Mouse (Mus musculus): ENCODE results near the gene Zfp385a.

DNA sequence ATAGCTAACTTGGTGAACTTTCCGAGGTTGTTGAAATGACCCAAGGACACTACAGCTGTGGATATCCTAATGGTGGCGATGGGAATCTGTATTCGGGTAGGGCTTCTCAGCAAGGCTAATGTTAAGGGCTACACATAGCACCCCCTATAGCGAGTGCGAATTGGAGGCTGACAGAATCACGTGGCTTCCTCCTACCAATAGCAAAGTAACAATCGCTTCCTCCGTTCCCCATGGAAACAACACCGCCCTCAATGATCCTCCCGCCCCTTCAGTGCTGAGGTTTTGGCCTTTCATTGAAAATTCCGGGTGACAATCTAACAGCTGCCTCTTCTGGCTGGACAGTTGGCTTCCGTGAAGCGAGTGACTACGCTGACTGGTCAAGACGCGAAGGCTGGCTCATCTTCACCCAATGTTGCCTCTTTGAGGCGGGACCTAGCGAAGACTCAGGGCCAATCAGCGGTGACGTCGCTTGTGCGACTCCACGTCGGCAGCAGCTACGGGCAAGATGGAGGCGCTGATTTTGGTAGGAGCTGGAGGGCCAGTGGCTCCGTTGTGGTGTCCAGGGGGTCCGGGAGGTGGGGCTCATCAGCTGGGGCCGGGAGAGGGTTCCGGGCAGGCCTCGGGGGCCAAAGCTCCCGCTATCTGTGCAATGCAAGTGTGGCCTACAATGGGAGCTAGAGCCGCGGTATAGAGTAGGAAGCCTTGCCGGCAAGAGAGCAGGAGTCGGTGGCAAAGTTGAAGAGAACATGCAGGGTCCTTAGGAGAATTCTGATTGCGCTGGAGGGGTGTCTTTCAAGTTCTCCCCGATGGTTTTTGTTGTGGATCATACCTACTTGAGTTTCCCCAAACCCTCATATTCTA is 67.2 kb downstream of the Zfp385a start, which contains the start of gene Copz1:
- TF ChIP-seq CTCF (IDR thresholded peaks at IDR 0.05; ENCODE audit: insufficient read depth, low read length) (no peak), POLR2A (IDR thresholded peaks at IDR 0.05; ENCODE audit: borderline replicate concordance, extremely low read depth, low read depth, low read length) (peak; percentile 96)
